Mouse (Mus musculus): ENCODE measurements around the gene Gm21988. TPM values are rescaled to one million over a fixed set of nuclear protein-coding genes. Genes with fewer than 3 reads are reported as not detected.

Gene Gm21988
- polyA plus RNA-seq, 1 experiment = 15.8 TPM

DNA sequence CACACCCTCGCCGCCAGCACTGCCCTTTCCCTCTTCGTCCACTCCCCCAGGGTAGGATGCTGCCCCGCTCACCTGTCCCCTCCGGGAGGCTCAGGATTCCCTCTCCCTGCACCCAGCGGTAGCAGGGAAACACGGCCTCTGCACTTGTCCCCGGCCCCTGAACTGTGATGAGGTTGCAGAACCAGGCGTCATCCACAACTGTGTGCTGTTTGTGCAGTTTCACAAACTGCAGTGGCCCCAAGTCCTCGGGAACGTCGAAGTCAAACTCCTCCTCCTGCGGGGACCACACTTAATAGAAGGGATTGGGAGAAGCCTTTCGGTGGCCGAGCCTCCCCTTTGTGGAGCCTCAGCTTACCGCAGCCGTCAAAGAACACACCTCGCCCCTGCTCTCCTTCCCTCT, 14.7 kb upstream of the Gm21988 start:
- no peaks in the 10 kb centered on the region for H3K27me3 ChIP-seq (replicated peaks; ENCODE audit: control insufficient read depth, insufficient read depth, low read length)
- TF ChIP-seq CTCF (conservative IDR thresholded peaks at IDR 0.05; ENCODE audit: insufficient read depth, insufficient read length, low read depth, low read length) (no peak), POLR2A (IDR thresholded peaks at IDR 0.05; ENCODE audit: low read depth, low read length) (no peak)
- DNase-seq = no peak
- peak overlapping the region; percentile 41 for H3K4me3 ChIP-seq (ENCODE audit: insufficient read depth, low read depth, low read length)
- no peak overlapping the region for H3K27ac ChIP-seq (ENCODE audit: insufficient read depth, low read depth, low read length)
- WGBS = 13% methylated on average over 18 of the region's 18 CpGs
- H3K4me1 ChIP-seq (ENCODE audit: control insufficient read depth, insufficient read depth, low read length) = peaks cover 4% of the 10 kb centered on the region; the same call in 1 of the 2 replicates
- H3K36me3 ChIP-seq (ENCODE audit: control insufficient read depth, insufficient read depth, low read length) = no peaks in the 10 kb centered on the region

DNA sequence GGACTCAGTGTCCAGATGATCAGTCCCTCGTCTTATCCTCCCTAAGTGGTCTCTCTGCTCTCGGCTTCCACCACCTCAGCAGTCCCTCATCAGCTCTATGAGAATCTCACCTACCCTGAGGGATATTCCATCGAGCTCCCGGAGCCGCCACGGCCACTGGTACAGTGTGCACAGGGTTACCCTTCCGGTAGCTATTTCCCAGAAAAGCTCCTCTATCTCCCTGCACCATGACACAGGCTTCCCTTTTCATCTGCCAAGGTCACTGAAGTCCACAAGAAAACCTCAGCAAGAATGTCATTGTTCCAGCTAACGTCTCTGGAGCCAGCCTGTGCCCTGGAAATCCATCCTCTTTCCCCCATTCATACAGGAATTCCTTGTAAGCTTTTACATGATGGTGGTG, 12.2 kb upstream of the Gm21988 start:
- 78% methylated on average over 8 of the region's 8 CpGs for WGBS
- no peaks in the 10 kb centered on the region for H3K36me3 ChIP-seq (ENCODE audit: control insufficient read depth, insufficient read depth, low read length)
- peaks cover 4% of the 10 kb centered on the region; the same call in 1 of the 2 replicates for H3K4me1 ChIP-seq (ENCODE audit: control insufficient read depth, insufficient read depth, low read length)
- DNase-seq = no peak
- H3K27me3 ChIP-seq (replicated peaks; ENCODE audit: control insufficient read depth, insufficient read depth, low read length) = no peaks in the 10 kb centered on the region
- TF ChIP-seq POLR2A (IDR thresholded peaks at IDR 0.05; ENCODE audit: low read depth, low read length) = no peak
- TF ChIP-seq CTCF (conservative IDR thresholded peaks at IDR 0.05; ENCODE audit: insufficient read depth, insufficient read length, low read depth, low read length) = no peak
- no peak overlapping the region for H3K27ac ChIP-seq (ENCODE audit: insufficient read depth, low read depth, low read length)
- H3K4me3 ChIP-seq (ENCODE audit: insufficient read depth, low read depth, low read length) = no peak overlapping the region

DNA sequence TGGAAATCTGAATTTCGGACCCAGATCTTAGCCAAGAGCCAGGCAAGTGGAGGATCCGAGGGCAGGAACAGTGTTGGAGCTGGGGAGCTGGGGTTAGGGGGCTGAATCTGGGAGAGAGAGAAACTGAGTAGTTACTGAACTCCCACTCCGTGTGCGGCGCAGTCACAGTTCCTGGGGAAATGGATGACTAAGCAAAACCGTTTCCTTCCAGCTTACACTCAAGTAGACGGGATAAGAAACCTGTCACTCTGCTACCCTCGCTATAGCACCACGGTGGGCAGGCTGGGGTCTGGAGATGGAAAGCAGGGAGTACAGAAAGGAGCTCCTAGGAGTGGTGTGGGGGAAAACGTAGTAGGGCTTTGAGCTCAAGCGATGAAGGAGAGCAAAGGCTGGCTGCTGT, 10.5 kb upstream of the Gm21988 start:
- WGBS = 62% methylated on average over 11 of the region's 11 CpGs
- no peak for DNase-seq
- Histone ChIP-seq H3K27me3 (replicated peaks; ENCODE audit: control insufficient read depth, insufficient read depth, low read length) (no peaks in the 10 kb centered on the region), H3K27ac (ENCODE audit: insufficient read depth, low read depth, low read length) (no peak overlapping the region), H3K4me1 (ENCODE audit: control insufficient read depth, insufficient read depth, low read length) (peaks cover 4% of the 10 kb centered on the region; the same call in 1 of the 2 replicates), H3K4me3 (ENCODE audit: insufficient read depth, low read depth, low read length) (no peak overlapping the region), H3K36me3 (ENCODE audit: control insufficient read depth, insufficient read depth, low read length) (no peaks in the 10 kb centered on the region)
- no peak for TF ChIP-seq CTCF (conservative IDR thresholded peaks at IDR 0.05; ENCODE audit: insufficient read depth, insufficient read length, low read depth, low read length)
- no peak for TF ChIP-seq POLR2A (IDR thresholded peaks at IDR 0.05; ENCODE audit: low read depth, low read length)

DNA sequence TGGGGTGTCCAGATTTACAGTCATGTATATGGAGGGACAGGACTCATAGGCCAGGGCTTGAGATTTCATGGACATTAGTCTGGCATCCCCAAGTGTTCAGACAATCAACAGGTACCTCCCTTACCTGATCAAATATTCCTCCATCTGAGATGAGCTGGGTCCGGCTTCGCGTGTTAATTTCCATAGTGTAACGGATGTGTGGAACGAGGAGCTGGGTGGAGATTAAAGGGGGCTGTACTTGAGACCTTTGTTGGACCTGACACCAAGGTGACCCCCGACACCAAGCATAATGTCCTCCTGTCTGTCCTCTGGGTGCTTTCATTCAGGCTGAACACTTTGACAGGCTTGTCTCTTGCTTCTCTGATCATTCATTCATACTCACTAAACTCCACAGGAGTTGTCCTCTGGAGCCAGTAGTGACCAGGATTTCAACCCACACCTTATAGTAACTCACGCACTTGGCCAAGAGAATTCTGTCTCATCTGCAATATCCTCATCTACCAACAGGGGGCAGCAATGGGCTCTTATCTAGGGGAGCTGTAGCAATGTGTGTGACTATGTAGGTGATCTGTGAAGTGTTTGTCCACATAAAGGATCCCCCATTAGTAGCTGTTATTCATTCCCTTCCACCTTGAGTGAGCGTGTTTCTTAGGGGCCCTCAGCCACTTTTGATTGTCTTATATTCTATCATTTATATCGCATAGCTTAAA, 7.7 kb upstream of the Gm21988 start:
- no peaks in the 10 kb centered on the region for H3K36me3 ChIP-seq (ENCODE audit: control insufficient read depth, insufficient read depth, low read length)
- WGBS = 50% methylated on average over 9 of the region's 9 CpGs
- H3K27me3 ChIP-seq (replicated peaks; ENCODE audit: control insufficient read depth, insufficient read depth, low read length) = no peaks in the 10 kb centered on the region
- H3K4me3 ChIP-seq (ENCODE audit: insufficient read depth, low read depth, low read length) = no peak overlapping the region
- no peak overlapping the region for H3K27ac ChIP-seq (ENCODE audit: insufficient read depth, low read depth, low read length)
- TF ChIP-seq CTCF (conservative IDR thresholded peaks at IDR 0.05; ENCODE audit: insufficient read depth, insufficient read length, low read depth, low read length) (peak; percentile 57), POLR2A (IDR thresholded peaks at IDR 0.05; ENCODE audit: low read depth, low read length) (no peak)
- DNase-seq = peak; percentile 74
- H3K4me1 ChIP-seq (ENCODE audit: control insufficient read depth, insufficient read depth, low read length) = no peaks in the 10 kb centered on the region; the same call in 1 of the 2 replicates

DNA sequence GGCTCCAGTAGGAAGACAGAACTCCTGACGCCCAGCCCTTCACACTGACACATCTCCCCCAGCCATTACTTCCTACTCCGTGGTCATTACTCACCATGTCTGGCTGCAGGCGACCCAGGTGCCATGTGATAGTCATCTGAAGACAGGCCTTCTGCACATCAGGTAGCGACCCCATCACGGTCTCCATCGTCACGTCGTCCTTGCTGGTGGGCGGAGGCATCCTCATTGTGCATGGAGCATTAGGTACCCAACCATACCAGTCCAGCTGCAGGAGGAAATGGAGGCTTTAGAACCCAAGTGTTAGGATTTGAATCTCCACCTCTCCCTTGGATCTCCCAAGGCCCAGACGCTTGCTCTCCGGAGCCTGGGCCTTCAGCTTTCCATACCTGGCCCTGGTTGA, 3.0 kb upstream of the Gm21988 start:
- no peak for TF ChIP-seq POLR2A (IDR thresholded peaks at IDR 0.05; ENCODE audit: low read depth, low read length)
- TF ChIP-seq CTCF (conservative IDR thresholded peaks at IDR 0.05; ENCODE audit: insufficient read depth, insufficient read length, low read depth, low read length) = no peak
- Histone ChIP-seq H3K27me3 (replicated peaks; ENCODE audit: control insufficient read depth, insufficient read depth, low read length) (no peaks in the 10 kb centered on the region), H3K36me3 (ENCODE audit: control insufficient read depth, insufficient read depth, low read length) (no peaks in the 10 kb centered on the region; the same call in 1 of the 2 replicates), H3K27ac (ENCODE audit: insufficient read depth, low read depth, low read length) (no peak overlapping the region), H3K4me1 (ENCODE audit: control insufficient read depth, insufficient read depth, low read length) (peaks cover 3% of the 10 kb centered on the region; the same call in 1 of the 2 replicates), H3K4me3 (ENCODE audit: insufficient read depth, low read depth, low read length) (no peak overlapping the region)
- DNase-seq = no peak
- 75% methylated on average over 11 of the region's 11 CpGs for WGBS

DNA sequence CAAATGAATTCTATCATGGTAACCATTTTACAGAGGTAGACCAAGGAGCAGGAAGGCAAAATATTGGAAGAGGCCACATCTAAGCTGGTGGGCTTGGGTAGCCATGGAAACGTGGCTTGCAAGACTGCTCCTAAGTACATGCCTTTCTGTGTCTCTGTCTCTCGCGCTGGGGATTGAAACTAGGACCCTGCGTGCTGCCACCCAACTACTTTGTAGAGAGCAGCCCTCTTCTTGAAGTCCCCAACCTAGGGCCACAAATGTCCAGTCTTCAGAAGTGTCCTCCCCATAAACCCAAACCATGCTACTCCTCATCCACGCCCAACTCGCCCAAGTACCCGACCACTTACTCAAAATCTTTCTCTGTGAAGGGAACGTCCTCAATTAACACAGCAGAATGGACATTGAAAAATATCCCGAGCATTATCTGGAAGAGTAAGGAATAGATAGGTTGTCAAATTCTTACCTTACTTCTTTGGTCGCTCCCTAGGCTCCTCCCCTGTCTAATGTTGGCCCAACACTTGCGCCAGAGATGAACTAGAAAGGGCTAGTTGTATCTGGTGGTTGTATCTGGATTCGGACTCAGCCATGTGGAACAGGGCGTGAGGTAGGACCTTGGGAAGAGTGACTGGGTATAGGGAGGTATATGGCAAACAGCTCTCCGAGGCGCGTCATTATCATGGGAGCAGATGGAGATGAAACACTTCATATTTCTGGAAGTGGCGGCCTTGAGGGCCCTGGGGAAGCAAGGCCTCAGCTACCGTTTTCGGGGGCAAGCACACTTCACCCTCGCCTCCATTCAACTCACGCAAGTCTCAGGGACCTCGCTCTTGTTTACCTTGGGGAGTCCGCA, 814 bp downstream of the Gm21988 start:
- TF ChIP-seq POLR2A (IDR thresholded peaks at IDR 0.05; ENCODE audit: low read depth, low read length) = no peak
- no peak for TF ChIP-seq CTCF (conservative IDR thresholded peaks at IDR 0.05; ENCODE audit: insufficient read depth, insufficient read length, low read depth, low read length)
- no peaks in the 10 kb centered on the region; the same call in 1 of the 2 replicates for H3K36me3 ChIP-seq (ENCODE audit: control insufficient read depth, insufficient read depth, low read length)
- peak overlapping the region; percentile 86 for H3K27ac ChIP-seq (ENCODE audit: insufficient read depth, low read depth, low read length)
- 6% methylated on average over 23 of the region's 23 CpGs for WGBS
- peak; percentile 64 for DNase-seq
- peaks cover 19% of the 10 kb centered on the region for H3K4me1 ChIP-seq (ENCODE audit: control insufficient read depth, insufficient read depth, low read length)
- peak overlapping the region; percentile 96 for H3K4me3 ChIP-seq (ENCODE audit: insufficient read depth, low read depth, low read length)
- no peaks in the 10 kb centered on the region for H3K27me3 ChIP-seq (replicated peaks; ENCODE audit: control insufficient read depth, insufficient read depth, low read length)

Data from kidney, adult 2 months (tissue).